In genomic region chr4:22066785-22067433, GRCm38 (mm10) we compare ENCODE assay signal across 13 mouse cellular contexts.
DNase-seq lines count a peak whose midpoint lies in the region; ATAC-seq lines count a peak whose summit lies in the region.
"Had no signal": no experiment of that assay in that cellular context is flagged by ENCODE, and none has a peak within 500 bp of the region (broad histone marks: within the 10 kb centered on the region; RNA-seq: fewer than 3 reads in every experiment).

No protein-coding gene starts in this region.

- no peaks in the 10 kb centered on the region for H3K9me3 ChIP-seq in neural tube, embryonic 14.5 days (ENCODE audit: control insufficient read depth, low read length)
- H3K9me3 ChIP-seq in forebrain, embryonic 13.5 days (replicated peaks): no peaks in the 10 kb centered on the region
- H3K9me3 ChIP-seq in hindbrain, embryonic 16.5 days (ENCODE audit: control insufficient read depth, low read length): no peaks in the 10 kb centered on the region
- no peaks in the 10 kb centered on the region for H3K9me3 ChIP-seq in midbrain, embryonic 14.5 days (ENCODE audit: control insufficient read depth, low read length)
- H3K9me3 ChIP-seq: heart, embryonic 15.5 days; limb, embryonic 13.5 days had no signal

- no peak overlapping the region for H3K9ac ChIP-seq in neural tube, embryonic 14.5 days (replicated peaks; ENCODE audit: low read depth, low read length)
- H3K9ac ChIP-seq in forebrain, embryonic 13.5 days: no peak overlapping the region
- no peak overlapping the region for H3K9ac ChIP-seq in hindbrain, embryonic 16.5 days (ENCODE audit: low read depth, low read length)
- no peak overlapping the region for H3K9ac ChIP-seq in midbrain, embryonic 14.5 days (replicated peaks; ENCODE audit: low read length)
- H3K9ac ChIP-seq: heart, embryonic 15.5 days; limb, embryonic 13.5 days had no signal

- peaks cover 6% of the 10 kb centered on the region; the same call in 1 of the 2 replicates for H3K4me1 ChIP-seq in neural tube, embryonic 14.5 days (ENCODE audit: control insufficient read depth, insufficient read depth, low read length)
- peaks cover 23% of the 10 kb centered on the region for H3K4me1 ChIP-seq in forebrain, embryonic 13.5 days
- peaks cover 7% of the 10 kb centered on the region for H3K4me1 ChIP-seq in hindbrain, embryonic 16.5 days (ENCODE audit: control insufficient read depth, insufficient read depth, low read depth, low read length)
- peaks cover 24% of the 10 kb centered on the region for H3K4me1 ChIP-seq in midbrain, embryonic 14.5 days (ENCODE audit: control insufficient read depth, insufficient read depth, low read length)
- H3K4me1 ChIP-seq: heart, embryonic 15.5 days had no signal

- no peak overlapping the region for H3K4me2 ChIP-seq in neural tube, embryonic 14.5 days (ENCODE audit: low read depth, low read length)
- no peak overlapping the region for H3K4me2 ChIP-seq in forebrain, embryonic 13.5 days
- H3K4me2 ChIP-seq in hindbrain, embryonic 16.5 days (ENCODE audit: low read length): no peak overlapping the region
- H3K4me2 ChIP-seq in midbrain, embryonic 14.5 days (ENCODE audit: low read length): no peak overlapping the region
- H3K4me2 ChIP-seq: heart, embryonic 15.5 days; limb, embryonic 13.5 days had no signal

- no peaks in the 10 kb centered on the region for H3K27me3 ChIP-seq in neural tube, embryonic 14.5 days (ENCODE audit: control insufficient read depth, insufficient read depth, low read length)
- H3K27me3 ChIP-seq in forebrain, embryonic 13.5 days: peaks cover 5% of the 10 kb centered on the region; the same call in 1 of the 2 replicates
- H3K27me3 ChIP-seq in hindbrain, embryonic 16.5 days (replicated peaks; ENCODE audit: control insufficient read depth, insufficient read depth, low read length): no peaks in the 10 kb centered on the region
- no peaks in the 10 kb centered on the region for H3K27me3 ChIP-seq in midbrain, embryonic 14.5 days (ENCODE audit: control insufficient read depth, insufficient read depth, low read length)
- H3K27me3 ChIP-seq: heart, embryonic 15.5 days; limb, embryonic 13.5 days had no signal

- WGBS in neural tube, embryonic 14.5 days: 25% methylated on average over 5 of the region's 5 CpGs
- 11% methylated on average over 5 of the region's 5 CpGs for WGBS in forebrain, embryonic 13.5 days
- 21% methylated on average over 5 of the region's 5 CpGs for WGBS in hindbrain, embryonic 16.5 days
- 2% methylated on average over 5 of the region's 5 CpGs for WGBS in midbrain, embryonic 14.5 days

- no peaks in the 10 kb centered on the region for H3K36me3 ChIP-seq in neural tube, embryonic 14.5 days (ENCODE audit: control insufficient read depth, insufficient read depth, low read length)
- H3K36me3 ChIP-seq in forebrain, embryonic 13.5 days (ENCODE audit: poor library complexity, severe bottlenecking): no peaks in the 10 kb centered on the region
- H3K36me3 ChIP-seq in hindbrain, embryonic 16.5 days (ENCODE audit: control insufficient read depth, insufficient read depth, low read length): no peaks in the 10 kb centered on the region
- no peaks in the 10 kb centered on the region for H3K36me3 ChIP-seq in midbrain, embryonic 14.5 days (ENCODE audit: control insufficient read depth, insufficient read depth, low read length)
- H3K36me3 ChIP-seq: heart, embryonic 15.5 days; limb, embryonic 13.5 days had no signal

- H3K27ac ChIP-seq in neural tube, embryonic 14.5 days (ENCODE audit: low read depth, low read length): no peak overlapping the region
- 0 out of 2 replicates have a peak overlapping the region, but pooled peaks have one; percentile 4 for H3K27ac ChIP-seq in forebrain, embryonic 13.5 days
- no peak overlapping the region for H3K27ac ChIP-seq in hindbrain, embryonic 16.5 days (ENCODE audit: low read depth, low read length)
- H3K27ac ChIP-seq in midbrain, embryonic 14.5 days (replicated peaks; ENCODE audit: low read depth, low read length): peak overlapping the region; percentile 73; the same call in 1 of the 2 replicates
- H3K27ac ChIP-seq: heart, embryonic 15.5 days; limb, embryonic 13.5 days had no signal

- H3K4me3 ChIP-seq in neural tube, embryonic 14.5 days (ENCODE audit: low read depth, low read length): no peak overlapping the region
- no peak overlapping the region for H3K4me3 ChIP-seq in forebrain, embryonic 13.5 days
- H3K4me3 ChIP-seq in hindbrain, embryonic 16.5 days (ENCODE audit: low read length): no peak overlapping the region
- H3K4me3 ChIP-seq in midbrain, embryonic 14.5 days (replicated peaks; ENCODE audit: low read depth, low read length): no peak overlapping the region
- H3K4me3 ChIP-seq: heart, embryonic 15.5 days; limb, embryonic 13.5 days had no signal

- no peak for DNase-seq in neural tube, embryonic 10.5 days (ENCODE audit: extremely low spot score, low spot score)
- DNase-seq in midbrain, embryonic 14.5 days: peak; percentile 78
- no peak for DNase-seq in adrenal gland, adult 18-20 months (ENCODE audit: low spot score in 2 of 2)
- no peak for DNase-seq in urinary bladder, postnatal 36 days (ENCODE audit: low spot score in 2 of 2)
- DNase-seq in spleen, postnatal 4 days (ENCODE audit: low spot score in 2 of 2): no peak
- DNase-seq: kidney, postnatal 10 days; thymus, postnatal 36 days had no signal

- ATAC-seq in neural tube, embryonic 14.5 days (ENCODE audit: low read depth): 0 out of 2 replicates have a peak, but pooled peaks have one; percentile 38
- ATAC-seq in forebrain, embryonic 13.5 days: peak; percentile 87
- ATAC-seq in hindbrain, embryonic 16.5 days: peak; percentile 83
- peak; percentile 80 for ATAC-seq in midbrain, embryonic 14.5 days (ENCODE audit: low FRiP score, low TSS enrichment)
- ATAC-seq: lung, postnatal 0 days had no signal

Comparison
In these comparisons a context has a peak if more than half of its experiments do, and no peak if none do; other contexts are left out.
1. H3K27ac ChIP-seq: peak in forebrain, embryonic 13.5 days (single experiment) and midbrain, embryonic 14.5 days (single experiment); none in neural tube, embryonic 14.5 days (single experiment) and hindbrain, embryonic 16.5 days (single experiment).
2. Peak in every context shown above with its lines, with median percentiles within 50 percentile points of each other: ATAC-seq.